Comparison of ENCODE assay signal across 24 mouse cellular contexts in the genomic region with DNA sequence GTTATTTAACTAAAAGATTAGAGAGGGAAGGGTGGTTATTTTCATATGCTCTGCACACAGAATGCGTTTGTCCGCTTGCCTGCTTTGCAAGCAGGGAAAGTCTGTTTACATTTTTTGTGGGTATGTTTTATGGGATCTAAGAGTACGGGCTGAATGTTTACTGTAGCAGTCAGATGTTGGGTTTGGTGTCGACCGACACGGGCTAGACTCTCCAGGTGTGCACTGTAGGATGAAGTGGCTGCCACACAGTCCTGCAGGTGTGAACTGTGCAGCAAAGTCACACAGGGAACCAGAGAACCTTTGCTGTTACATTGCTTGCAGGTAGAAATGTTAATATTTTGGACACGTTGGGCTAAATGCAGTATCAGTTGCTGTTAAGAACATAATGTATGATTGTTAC. TPM values are rescaled to one million over a fixed set of nuclear protein-coding genes. Genes with fewer than 3 reads are reported as not detected.
DNase-seq lines count a peak whose midpoint lies in the region; ATAC-seq lines count a peak whose summit lies in the region.
"Had no signal": no experiment of that assay in that cellular context is flagged by ENCODE, and none has a peak within 500 bp of the region (broad histone marks: within the 10 kb centered on the region; RNA-seq: fewer than 3 reads in every experiment).

No protein-coding gene starts in this region.

- DNase-seq in limb, embryonic 10.5 days (ENCODE audit: low spot score), result no peak
- no peak for DNase-seq in right cerebral cortex, postnatal 4 days
- DNase-seq: cerebellum, adult 11 months; gastrocnemius, postnatal 10 days; kidney, adult 11 months; liver, postnatal 0 days; thymus, postnatal 4 days had no signal

- no peak overlapping the region for H3K9ac ChIP-seq in limb, embryonic 12.5 days (replicated peaks)
- no peak overlapping the region for H3K9ac ChIP-seq in stomach, embryonic 14.5 days (replicated peaks; ENCODE audit: low read depth, low read length)
- H3K9ac ChIP-seq: forebrain, embryonic 12.5 days; forebrain, postnatal 0 days; heart, embryonic 15.5 days; liver, embryonic 12.5 days; liver, postnatal 0 days; neural tube, embryonic 13.5 days had no signal

- peaks cover 40% of the 10 kb centered on the region for H3K4me1 ChIP-seq in limb, embryonic 12.5 days (replicated peaks)
- H3K4me1 ChIP-seq in limb, embryonic 10.5 days, result peaks cover 40% of the 10 kb centered on the region
- peaks cover 25% of the 10 kb centered on the region for H3K4me1 ChIP-seq in megakaryocyte, embryonic 14.5 days
- H3K4me1 ChIP-seq in stomach, embryonic 14.5 days (ENCODE audit: control insufficient read depth, insufficient read depth, low read length), result peaks cover 9% of the 10 kb centered on the region
- H3K4me1 ChIP-seq: heart, embryonic 10.5 days; liver, embryonic 12.5 days had no signal

- H3K36me3 ChIP-seq in limb, embryonic 12.5 days, result no peaks in the 10 kb centered on the region
- no peaks in the 10 kb centered on the region for H3K36me3 ChIP-seq in limb, embryonic 10.5 days
- no peaks in the 10 kb centered on the region for H3K36me3 ChIP-seq in megakaryocyte, embryonic 14.5 days (replicated peaks; ENCODE audit: low read length)
- H3K36me3 ChIP-seq in stomach, embryonic 14.5 days (ENCODE audit: control insufficient read depth, insufficient read depth, low read length), result no peaks in the 10 kb centered on the region
- H3K36me3 ChIP-seq: forebrain, embryonic 12.5 days; G1E; heart, embryonic 10.5 days; heart, embryonic 15.5 days; liver, embryonic 12.5 days; neural tube, embryonic 13.5 days had no signal

- no peak overlapping the region for H3K4me2 ChIP-seq in limb, embryonic 12.5 days
- no peak overlapping the region for H3K4me2 ChIP-seq in stomach, embryonic 14.5 days (replicated peaks; ENCODE audit: low read depth, low read length)
- H3K4me2 ChIP-seq: forebrain, embryonic 12.5 days; liver, embryonic 12.5 days; midbrain, embryonic 11.5 days had no signal

- WGBS in limb, embryonic 12.5 days, result 33% methylated on average over 7 of the region's 7 CpGs
- 72% methylated on average over 7 of the region's 7 CpGs for WGBS in limb, embryonic 10.5 days
- 10% methylated on average over 7 of the region's 7 CpGs for WGBS in stomach, embryonic 14.5 days

- H3K4me3 ChIP-seq in limb, embryonic 12.5 days (replicated peaks), result no peak overlapping the region
- no peak overlapping the region for H3K4me3 ChIP-seq in limb, embryonic 10.5 days
- H3K4me3 ChIP-seq in megakaryocyte, embryonic 14.5 days (replicated peaks), result peak overlapping the region; percentile 28
- no peak overlapping the region for H3K4me3 ChIP-seq in stomach, embryonic 14.5 days (ENCODE audit: low read depth, low read length)
- H3K4me3 ChIP-seq: forebrain, embryonic 12.5 days; heart, embryonic 10.5 days; heart, embryonic 15.5 days; layer of hippocampus, adult 2 months; left cerebral cortex, adult 2 months; liver, embryonic 12.5 days; neural tube, embryonic 13.5 days had no signal

- no peaks in the 10 kb centered on the region for H3K9me3 ChIP-seq in limb, embryonic 12.5 days
- no peaks in the 10 kb centered on the region for H3K9me3 ChIP-seq in limb, embryonic 10.5 days (replicated peaks)
- no peaks in the 10 kb centered on the region for H3K9me3 ChIP-seq in megakaryocyte, embryonic 14.5 days
- no peaks in the 10 kb centered on the region for H3K9me3 ChIP-seq in stomach, embryonic 14.5 days (ENCODE audit: control insufficient read depth, low read depth, low read length)
- H3K9me3 ChIP-seq: forebrain, embryonic 12.5 days; heart, embryonic 10.5 days; heart, embryonic 15.5 days; liver, embryonic 12.5 days; neural tube, embryonic 13.5 days had no signal

- H3K27ac ChIP-seq in limb, embryonic 12.5 days, result peak overlapping the region; percentile 45
- H3K27ac ChIP-seq in limb, embryonic 10.5 days, result no peak overlapping the region
- H3K27ac ChIP-seq in stomach, embryonic 14.5 days (ENCODE audit: low read length), result peak overlapping the region; percentile 2; the same call in 1 of the 2 replicates
- H3K27ac ChIP-seq: forebrain, embryonic 12.5 days; heart, embryonic 10.5 days; heart, embryonic 15.5 days; layer of hippocampus, adult 2 months; left cerebral cortex, adult 2 months; liver, embryonic 12.5 days; neural tube, embryonic 13.5 days had no signal

- no peaks in the 10 kb centered on the region; the same call in 1 of the 2 replicates for H3K27me3 ChIP-seq in limb, embryonic 12.5 days
- H3K27me3 ChIP-seq in limb, embryonic 10.5 days (ENCODE audit: low read depth, poor library complexity, severe bottlenecking), result no peaks in the 10 kb centered on the region
- H3K27me3 ChIP-seq in megakaryocyte, embryonic 14.5 days (replicated peaks), result peaks cover 27% of the 10 kb centered on the region
- H3K27me3 ChIP-seq in stomach, embryonic 14.5 days (ENCODE audit: control insufficient read depth, insufficient read depth, low read length), result no peaks in the 10 kb centered on the region
- H3K27me3 ChIP-seq: forebrain, embryonic 12.5 days; liver, embryonic 12.5 days; neural tube, embryonic 13.5 days; Patski had no signal

- peak; percentile 35; the same call in 1 of the 2 replicates for ATAC-seq in limb, embryonic 12.5 days (ENCODE audit: insufficient number of reproducible peaks, insufficient read depth, low FRiP score, low TSS enrichment, low read depth)
- no peak for ATAC-seq in megakaryocyte, adult 5-6 weeks (ENCODE audit: poor library complexity, severe bottlenecking)
- ATAC-seq in stomach, embryonic 14.5 days (ENCODE audit: insufficient number of reproducible peaks, insufficient read depth, low FRiP score, low read depth), result peak; percentile 51
- no peak for ATAC-seq in erythroblast, adult 5-6 weeks (replicated peaks; ENCODE audit: low FRiP score, poor library complexity, severe bottlenecking)
- ATAC-seq: hindbrain, embryonic 16.5 days; liver, embryonic 12.5 days; liver, postnatal 0 days had no signal

RNA-seq across cellular contexts. Expression of a gene that starts 31.9 kb away (rescaled TPM):
- polyA plus RNA-seq in limb, embryonic 12.5 days (2016; fragmentation: Nextera tagmentation; extraction: Ambion mirVana), result 3.4 and 3.7 TPM in 2 replicates
- polyA plus RNA-seq in limb, embryonic 10.5 days (2016; fragmentation: Nextera tagmentation; extraction: Ambion mirVana), result 0.77 and 0.99 TPM in 2 replicates
- polyA plus RNA-seq in megakaryocyte, embryonic 14.5 days (2012; ENCODE audit: insufficient read depth, low replicate concordance), result 0.18 TPM in 1 of 2 replicates, not detected in the other
- total RNA-seq in megakaryocyte, adult 5-6 weeks (2015), result not detected in 2 replicates
- total RNA-seq in megakaryocyte, adult 5-6 weeks (2017), result not detected in 2 replicates
- polyA plus RNA-seq in stomach, embryonic 14.5 days (2014; fragmentation: Nextera tagmentation; extraction: Ambion mirVana), result 3.8 and 3.9 TPM in 2 replicates
- not detected in 2 replicates for total RNA-seq in erythroblast, adult 5-6 weeks (2015; ENCODE audit: low replicate concordance)
- total RNA-seq in erythroblast, adult 5-6 weeks (2017; ENCODE audit: low replicate concordance), result not detected in 2 replicates
- polyA plus RNA-seq: G1E; liver, embryonic 12.5 days; liver, postnatal 0 days had no signal

Comparison
In these comparisons a context has a peak if more than half of its experiments do, and no peak if none do; other contexts are left out.
1. ATAC-seq: peak in limb, embryonic 12.5 days (single experiment) and stomach, embryonic 14.5 days (single experiment); none in megakaryocyte, adult 5-6 weeks (single experiment) and erythroblast, adult 5-6 weeks (single experiment).